Mouse (Mus musculus) stomach, postnatal 0 days (tissue): Measurements from ENCODE around the gene Cerk.

ENCODE experiments used
- CTCF ChIP-seq: IDR thresholded peaks from 2 replicates; pipeline ENCODE4 v1.5.1; 2016; ENCODE audit warnings: antibody characterized with exemption, low read depth, mild to moderate bottlenecking, moderate library complexity
- EP300 ChIP-seq: optimal IDR thresholded peaks from 2 replicates; pipeline ENCODE3; 2016; ENCODE audit warnings: antibody characterized with exemption

- TF ChIP-seq CTCF (no peak), EP300 (no peak)
These were observed 13.1 kb upstream of the Cerk start for GRCm38 (mm10) chr15:86199052-86199451.
